Mouse (Mus musculus): ENCODE results near the gene Fbxw11. TPM values are rescaled to one million over a fixed set of nuclear protein-coding genes. Genes with fewer than 3 reads are reported as not detected.
A peak's percentile ranks its signal among the peaks of the same experiment; 100 is the strongest.

The Fbxw11 gene
- total RNA-seq, 2 experiments from 2014 or later: 146 to 157 TPM

DNA sequence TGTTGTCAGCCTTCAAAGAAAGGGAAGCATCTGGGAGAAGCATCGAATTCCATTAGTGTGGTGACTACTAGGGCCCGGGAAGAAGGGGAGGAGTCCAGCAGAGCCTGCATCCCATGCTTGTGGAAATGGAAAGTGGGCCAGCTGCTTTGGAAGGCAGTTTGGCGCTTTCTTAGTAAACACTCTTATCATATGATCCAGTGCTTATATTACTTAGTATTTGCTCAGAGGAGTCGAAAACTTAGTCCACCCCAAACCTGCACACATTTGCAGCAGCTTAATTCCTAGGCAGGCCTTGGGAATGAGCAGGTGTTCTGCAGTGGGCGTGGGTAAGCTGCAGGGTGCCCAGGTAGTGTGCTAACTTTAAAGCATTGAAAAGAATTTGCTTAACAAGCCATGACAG, 89.9 kb downstream of the Fbxw11 start:
- Histone ChIP-seq H3K27ac (peak overlapping the region; percentile 15; the same call in 1 of the 2 replicates), H3K4me3 (no peak overlapping the region)
- no peak for TF ChIP-seq CTCF (conservative IDR thresholded peaks at IDR 0.05)
- DNase-seq (ENCODE audit: low spot score in 2 of 2): no peak

- H3K27ac ChIP-seq: no peak overlapping the region
- TF ChIP-seq CTCF (conservative IDR thresholded peaks at IDR 0.05): no peak
- H3K4me3 ChIP-seq: no peak overlapping the region
- no peak for DNase-seq (ENCODE audit: low spot score in 2 of 2)
Observed at GRCm38 (mm10) chr11:32733195-32733594, 90.7 kb downstream of the Fbxw11 start.

- no peak for DNase-seq (ENCODE audit: low spot score in 2 of 2)
- no peak for TF ChIP-seq CTCF (conservative IDR thresholded peaks at IDR 0.05)
- H3K4me3 ChIP-seq: no peak overlapping the region
- no peak overlapping the region for H3K27ac ChIP-seq
Observed at GRCm38 (mm10) chr11:32736371-32736770, 93.8 kb downstream of the Fbxw11 start.

DNA sequence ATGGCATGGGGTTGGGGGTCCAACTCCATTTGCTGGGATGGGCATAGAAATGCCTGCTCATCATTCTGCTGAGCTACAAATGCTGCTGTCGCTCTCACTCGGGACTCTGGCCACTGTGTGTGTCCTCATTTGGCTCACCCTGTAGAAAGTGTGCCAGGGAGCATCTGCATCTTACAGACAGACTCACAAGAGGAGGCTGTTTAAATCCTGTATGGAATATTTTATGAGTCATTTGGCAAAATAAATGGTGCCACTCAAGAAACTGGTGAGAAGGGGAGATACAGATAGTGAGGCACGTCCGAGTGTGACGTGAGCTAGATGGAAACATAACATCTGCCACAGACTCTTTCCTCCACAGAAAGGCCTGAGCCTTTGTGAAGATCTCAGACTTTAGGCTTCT, 95.2 kb downstream of the Fbxw11 start:
- no peak overlapping the region for H3K27ac ChIP-seq
- H3K4me3 ChIP-seq: no peak overlapping the region
- no peak for TF ChIP-seq CTCF (conservative IDR thresholded peaks at IDR 0.05)
- no peak for DNase-seq (ENCODE audit: low spot score in 2 of 2)

DNA sequence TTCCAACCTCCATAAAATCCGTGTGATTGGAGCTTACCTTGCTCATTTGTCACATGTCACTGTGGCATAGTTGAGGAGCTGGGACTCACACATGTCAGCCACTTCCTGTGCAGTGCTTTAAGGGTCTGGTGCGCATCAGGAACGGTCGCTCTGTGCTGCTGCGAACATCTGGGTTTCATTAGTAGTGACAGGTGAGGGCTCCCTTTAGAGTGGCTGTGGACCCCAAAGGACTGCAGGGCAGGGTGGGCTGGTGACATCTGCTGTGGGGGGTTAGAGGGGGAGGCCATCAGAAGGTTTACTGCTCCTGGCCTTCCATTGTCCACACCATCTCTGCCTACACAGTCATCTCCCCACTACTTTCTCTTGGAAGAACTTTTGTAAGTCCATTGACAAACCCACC, 101.4 kb downstream of the Fbxw11 start:
- no peak overlapping the region for H3K27ac ChIP-seq
- no peak for TF ChIP-seq CTCF (conservative IDR thresholded peaks at IDR 0.05)
- DNase-seq (ENCODE audit: low spot score in 2 of 2): no peak
- H3K4me3 ChIP-seq: no peak overlapping the region

DNA sequence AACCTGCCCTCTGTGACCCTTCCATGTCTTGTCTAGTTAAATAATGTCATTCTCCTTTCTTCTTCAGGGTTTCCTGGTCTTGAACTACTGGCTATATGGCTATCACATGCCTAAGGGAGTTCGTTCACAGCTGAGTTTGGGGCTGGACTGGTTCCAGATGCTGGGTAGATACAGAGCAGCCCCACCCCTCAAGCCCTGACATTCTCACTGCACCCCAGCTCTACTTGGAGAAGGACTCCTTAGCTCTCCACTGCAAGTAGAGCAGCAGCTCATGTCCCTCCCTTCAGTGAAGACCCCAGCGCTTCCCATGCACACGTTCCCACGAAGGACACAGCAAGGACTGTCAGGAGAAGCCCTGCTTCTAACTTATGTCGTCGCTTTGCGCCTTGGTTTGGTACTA, 101.9 kb downstream of the Fbxw11 start:
- TF ChIP-seq CTCF (conservative IDR thresholded peaks at IDR 0.05): no peak
- no peak overlapping the region for H3K4me3 ChIP-seq
- no peak for DNase-seq (ENCODE audit: low spot score in 2 of 2)
- H3K27ac ChIP-seq: no peak overlapping the region

GRCm38 (mm10) chr11:32745466-32745865, 102.9 kb downstream of the Fbxw11 start:
- no peak for TF ChIP-seq CTCF (conservative IDR thresholded peaks at IDR 0.05)

GRCm38 (mm10) chr11:32746036-32746435, 103.5 kb downstream of the Fbxw11 start:
- Histone ChIP-seq H3K4me3 (no peak overlapping the region), H3K27ac (no peak overlapping the region)
- no peak for DNase-seq (ENCODE audit: low spot score in 2 of 2)
- no peak for TF ChIP-seq CTCF (conservative IDR thresholded peaks at IDR 0.05)

More at GRCm38 (mm10) chr11:32745466-32745865, 102.9 kb downstream of the Fbxw11 start:
- Histone ChIP-seq H3K4me3 (no peak overlapping the region), H3K27ac (no peak overlapping the region)
- DNase-seq (ENCODE audit: low spot score in 2 of 2): no peak

- DNase-seq (ENCODE audit: low spot score in 2 of 2): no peak
- no peak for TF ChIP-seq CTCF (conservative IDR thresholded peaks at IDR 0.05)
- Histone ChIP-seq H3K27ac (no peak overlapping the region), H3K4me3 (no peak overlapping the region)
Observed at GRCm38 (mm10) chr11:32746475-32746874, 104.0 kb downstream of the Fbxw11 start.

- Histone ChIP-seq H3K27ac (no peak overlapping the region), H3K4me3 (no peak overlapping the region)
- no peak for DNase-seq (ENCODE audit: low spot score in 2 of 2)
- TF ChIP-seq CTCF (conservative IDR thresholded peaks at IDR 0.05): no peak
Observed at GRCm38 (mm10) chr11:32748800-32749199, 106.3 kb downstream of the Fbxw11 start.

DNA sequence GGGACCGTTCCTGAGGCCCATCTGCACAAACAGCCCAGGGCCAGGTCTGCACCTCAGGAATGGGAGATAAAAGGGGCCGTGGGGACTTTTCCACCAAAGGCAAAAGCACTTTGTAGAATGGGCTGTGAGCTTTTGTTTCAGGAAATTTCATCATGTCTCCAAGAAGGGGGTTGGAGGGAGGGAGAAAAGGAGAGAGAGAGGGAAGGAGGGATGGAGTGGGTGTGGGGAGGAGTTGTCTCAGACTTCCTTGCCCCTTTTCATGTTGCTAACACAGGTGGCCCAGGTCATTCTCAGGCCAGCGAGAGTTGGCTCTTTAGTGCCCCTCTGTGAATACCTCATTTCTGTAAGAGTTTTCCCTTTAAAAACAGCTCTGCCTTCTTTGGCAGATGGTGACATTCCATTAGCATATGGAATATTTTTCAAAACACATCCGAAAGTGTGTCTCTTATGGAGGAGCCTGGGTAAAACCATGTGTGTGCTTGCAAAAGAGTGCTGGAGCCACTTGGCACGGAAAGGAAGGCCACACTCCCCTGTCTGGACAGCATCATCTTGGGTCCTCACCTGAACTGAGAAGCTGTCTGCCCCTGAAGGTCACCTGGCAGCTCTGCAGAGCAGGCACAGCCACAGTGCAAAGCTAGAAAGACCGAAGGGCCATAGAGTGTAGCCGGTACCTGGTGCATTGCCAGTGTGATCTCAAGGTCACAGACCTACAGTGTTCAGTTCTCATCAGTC, 109.5 kb downstream of the Fbxw11 start:
- DNase-seq (ENCODE audit: low spot score in 2 of 2): peak in 1 of 2 experiments; percentile 35
- H3K4me3 ChIP-seq: no peak overlapping the region
- H3K27ac ChIP-seq: no peak overlapping the region
- TF ChIP-seq CTCF (conservative IDR thresholded peaks at IDR 0.05): no peak

- no peak for TF ChIP-seq CTCF (conservative IDR thresholded peaks at IDR 0.05)
- Histone ChIP-seq H3K4me3 (no peak overlapping the region), H3K27ac (no peak overlapping the region)
- no peak for DNase-seq (ENCODE audit: low spot score in 2 of 2)
Observed at GRCm38 (mm10) chr11:32752595-32752885, 110.0 kb downstream of the Fbxw11 start.

GRCm38 (mm10) chr11:32753358-32753757, 110.8 kb downstream of the Fbxw11 start:
- TF ChIP-seq CTCF (conservative IDR thresholded peaks at IDR 0.05): no peak
- no peak for DNase-seq (ENCODE audit: low spot score in 2 of 2)
- Histone ChIP-seq H3K27ac (no peak overlapping the region), H3K4me3 (no peak overlapping the region)

DNA sequence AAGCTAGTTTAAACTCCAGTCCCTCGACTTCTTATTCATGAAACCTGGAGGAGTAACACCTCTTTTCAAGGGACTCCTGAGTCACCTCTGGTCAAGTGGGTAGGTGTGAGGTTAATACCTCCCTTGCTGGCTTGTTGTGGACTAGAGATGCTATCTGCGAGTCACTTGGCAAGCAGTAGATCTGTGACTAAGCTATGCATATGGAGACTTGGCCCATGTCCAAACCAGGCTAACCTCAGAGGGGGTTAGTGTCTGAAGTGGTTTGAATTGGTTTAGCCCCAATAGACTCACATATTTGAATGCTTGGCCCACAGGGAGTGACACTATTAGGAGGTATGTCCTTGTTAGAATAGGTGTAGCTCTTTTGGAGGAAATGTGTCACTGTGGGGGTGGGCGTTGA, 120.2 kb downstream of the Fbxw11 start:
- H3K27ac ChIP-seq: no peak overlapping the region
- H3K4me3 ChIP-seq: no peak overlapping the region
- TF ChIP-seq CTCF (conservative IDR thresholded peaks at IDR 0.05): no peak
- DNase-seq (ENCODE audit: low spot score in 2 of 2): peak in 1 of 2 experiments; percentile 30

All from layer of hippocampus, adult 2 months (tissue).